Mouse (Mus musculus): ENCODE measurements around the gene Hist1h1t.
"Not testable (repeated sequence)": the region's sequence is repeated elsewhere in the genome, so short reads cannot be mapped to it uniquely, and the experiment has no call there.

Hist1h1t gene

GRCm38 (mm10) chr13:23700786-23701520 is 5.3 kb downstream of the Hist1h1t start:
- DNase-seq: peak; percentile 76

DNA sequence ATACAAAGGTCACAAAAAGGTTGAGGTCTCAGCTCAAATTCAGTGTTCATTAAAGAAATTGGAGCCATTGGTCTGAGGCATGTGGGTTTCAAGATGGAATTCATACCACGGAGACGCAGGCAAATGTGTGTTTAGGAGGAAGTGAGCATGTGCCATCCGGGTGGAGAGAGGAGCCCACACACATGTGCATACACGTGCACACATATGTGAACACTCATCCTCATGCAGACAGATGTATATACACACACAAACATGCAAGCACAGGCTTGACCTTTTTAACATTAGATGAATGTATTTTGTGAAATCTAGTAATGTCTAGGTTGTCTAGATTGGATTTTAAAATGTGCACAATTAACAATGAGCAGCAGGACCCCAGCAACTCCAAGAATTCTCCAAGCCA is 6.6 kb downstream of the Hist1h1t start:
- DNase-seq: no peak

DNA sequence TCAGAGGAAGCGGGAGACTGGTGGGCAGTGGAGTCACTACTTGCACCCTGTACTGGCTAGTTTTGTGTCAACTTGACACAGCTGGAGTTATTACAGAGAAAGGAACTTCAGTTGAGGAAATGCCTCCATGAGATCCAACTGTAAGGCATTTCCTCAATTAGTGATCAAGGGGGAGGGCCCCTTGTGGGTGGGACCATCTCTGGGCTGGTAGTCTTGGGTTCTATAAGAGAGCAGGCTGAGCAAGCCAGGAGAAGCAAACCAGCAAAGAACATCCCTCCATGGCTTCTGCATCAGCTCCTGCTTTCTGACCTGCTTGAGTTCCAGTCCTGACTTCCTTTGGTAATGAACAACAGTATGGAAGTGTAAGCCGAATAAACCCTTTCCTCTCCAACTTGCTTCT is 7.2 kb downstream of the Hist1h1t start:
- not testable (repeated sequence) for DNase-seq

- DNase-seq: no peak
Measured at GRCm38 (mm10) chr13:23705751-23706356, 10.2 kb downstream of the Hist1h1t start.

DNA sequence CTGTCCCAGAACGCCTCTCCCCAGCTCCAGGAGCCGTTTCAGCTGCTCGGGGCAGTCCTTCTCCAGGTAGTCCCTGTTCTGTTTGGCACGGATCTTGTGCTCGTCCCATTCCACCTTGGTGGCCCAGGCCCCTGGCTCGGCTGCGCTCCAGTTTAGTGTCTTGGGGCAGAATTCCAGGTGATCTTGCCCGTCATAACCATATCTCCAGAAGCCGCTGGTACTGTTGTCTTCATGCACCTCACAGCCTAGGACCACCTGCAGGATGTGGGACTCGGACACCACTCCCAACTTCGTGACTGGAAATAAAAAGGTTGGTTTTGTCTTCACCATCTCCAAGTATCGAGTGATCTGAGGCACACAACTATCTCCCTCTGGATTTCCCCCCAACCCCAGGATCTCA is 11.2 kb downstream of the Hist1h1t start:
- no peak for DNase-seq

DNA sequence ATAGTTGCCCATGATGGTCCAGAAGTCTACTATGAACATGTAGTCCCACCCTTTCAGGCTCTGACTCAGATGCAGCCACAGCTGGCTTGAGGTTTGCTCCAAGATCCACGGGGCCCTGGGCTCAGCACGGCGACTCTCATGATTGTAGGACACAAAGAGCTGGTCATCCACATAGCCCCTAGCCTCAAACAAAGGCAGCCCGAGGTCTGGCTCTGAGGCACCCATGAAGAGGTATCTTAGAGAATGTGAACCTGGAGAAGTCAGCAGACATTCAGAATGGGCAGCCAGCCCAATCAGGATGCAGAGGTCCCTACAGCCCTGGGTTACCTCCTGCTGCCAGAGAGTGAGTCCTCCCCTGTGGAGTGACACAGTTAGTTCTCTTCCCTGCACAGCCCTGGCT is 12.4 kb downstream of the Hist1h1t start:
- no peak for DNase-seq

DNA sequence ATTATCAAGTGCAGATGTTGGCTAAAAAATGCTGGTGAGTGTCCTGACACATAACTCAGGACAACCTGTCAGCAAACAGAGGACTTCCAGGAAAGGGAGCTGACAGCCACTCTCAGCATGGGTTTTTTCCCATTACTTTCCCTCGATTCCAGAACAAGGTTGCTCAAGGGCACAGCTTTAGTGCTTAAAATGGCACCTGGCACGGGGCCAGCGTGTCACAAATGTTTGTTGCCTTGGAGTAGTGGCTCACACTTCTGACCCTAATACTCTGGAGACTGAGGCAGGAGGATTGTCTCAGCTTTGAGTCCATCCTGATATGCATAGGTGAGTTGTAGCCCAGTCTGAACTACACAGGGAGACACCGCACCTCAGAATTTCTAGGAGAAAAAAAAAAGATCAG is 13.0 kb downstream of the Hist1h1t start:
- DNase-seq: no peak

GRCm38 (mm10) chr13:23709714-23710373 is 14.2 kb downstream of the Hist1h1t start:
- no peak for DNase-seq

DNA sequence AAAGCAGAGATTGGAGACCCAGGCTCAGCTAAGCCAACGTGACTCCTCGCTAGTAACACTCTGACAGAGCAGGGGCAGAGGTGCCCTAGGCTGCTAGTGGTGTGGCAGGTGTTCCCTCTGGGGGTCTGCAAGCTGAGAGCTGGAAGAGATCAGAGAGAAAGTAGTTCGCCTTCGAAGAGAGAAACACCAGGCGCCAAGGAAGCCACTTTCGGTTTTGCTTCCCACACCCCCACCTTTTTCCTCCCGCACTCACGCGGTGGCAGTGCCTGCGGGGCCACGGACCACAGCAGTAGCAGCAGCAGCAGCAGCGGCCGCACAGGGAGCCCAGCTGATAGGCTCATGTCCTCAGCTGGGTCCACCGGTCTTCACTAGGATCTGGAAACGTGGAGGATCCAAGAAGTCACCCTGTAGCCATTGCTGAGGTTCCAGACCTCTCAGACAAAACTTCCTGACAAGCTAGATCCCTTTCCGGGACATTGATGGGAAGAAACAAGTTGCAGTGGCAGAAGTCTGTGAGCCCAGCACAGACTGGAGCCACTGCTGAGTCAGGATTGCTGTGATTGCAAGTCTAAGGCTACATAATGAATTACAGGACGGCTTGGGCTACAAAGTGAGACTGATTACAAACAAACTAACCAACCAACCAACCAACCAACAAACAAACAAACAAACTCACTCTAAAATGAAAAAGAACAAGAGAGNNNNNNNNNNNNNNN is 14.9 kb downstream of the Hist1h1t start, which contains the start of gene Hfe:
Hfe (minus strand) TSS at position 481 of the 716 bp plus-strand sequence.
- peak; percentile 58 for DNase-seq

DNA sequence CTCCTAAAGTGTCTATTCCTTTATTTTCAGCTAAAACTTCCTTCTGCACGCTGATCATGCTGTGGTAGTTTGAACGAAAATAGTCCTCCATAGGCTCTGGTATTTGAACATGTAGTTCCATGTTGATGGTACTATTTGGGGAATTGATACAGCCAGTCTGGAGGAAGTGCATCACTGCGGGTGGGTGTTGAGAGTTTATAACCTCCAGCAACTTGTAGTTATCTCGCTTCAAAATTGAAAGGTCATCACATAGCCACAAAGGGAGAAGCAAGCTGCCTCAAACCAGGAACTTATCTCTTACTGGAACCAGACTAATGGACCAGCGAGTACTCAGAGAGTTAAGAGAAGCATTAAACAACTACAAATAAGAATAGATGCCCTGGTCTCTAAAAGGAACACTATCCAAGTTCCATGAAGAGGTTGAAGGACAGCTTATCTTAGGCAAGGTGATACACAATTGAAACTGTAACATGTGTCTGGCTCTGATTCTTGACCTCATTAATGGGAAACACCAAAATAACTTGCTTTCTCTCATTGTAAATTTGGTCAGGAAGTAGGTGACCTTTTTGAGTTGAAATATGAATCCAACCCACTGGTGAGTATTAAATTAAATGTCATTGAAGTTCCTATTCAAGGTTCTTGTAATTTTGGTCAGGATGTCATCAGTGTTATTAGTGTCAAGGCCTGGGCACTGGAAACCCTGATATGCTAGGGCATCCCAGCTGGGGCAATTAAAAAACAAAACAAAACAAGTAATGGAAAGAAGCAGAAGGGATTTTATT is 20.8 kb downstream of the Hist1h1t start:
- DNase-seq: no peak

- no peak for DNase-seq
Measured at GRCm38 (mm10) chr13:23717176-23717575, 21.6 kb downstream of the Hist1h1t start.

- not testable (repeated sequence) for DNase-seq
Measured at GRCm38 (mm10) chr13:23717593-23718245, 22.1 kb downstream of the Hist1h1t start.

DNA sequence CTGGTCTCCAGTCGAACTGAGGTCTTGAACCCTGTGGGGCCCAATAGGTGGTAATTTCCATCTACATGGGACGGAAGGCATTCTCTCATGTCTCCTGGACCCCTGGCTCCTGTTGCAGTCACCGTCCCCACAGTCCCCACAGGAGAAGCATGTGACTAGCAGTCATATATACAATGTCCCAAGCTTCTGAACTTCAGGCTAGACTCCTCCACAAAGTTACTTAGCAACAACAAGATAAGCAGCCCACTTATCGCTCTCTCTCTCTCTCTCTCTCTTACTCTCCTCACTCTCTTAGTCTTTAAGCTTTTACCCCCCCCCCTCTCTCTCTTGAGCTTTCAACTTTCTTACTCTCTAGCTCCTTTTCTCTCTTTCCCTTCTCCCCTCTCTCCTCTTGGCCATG is 28.6 kb downstream of the Hist1h1t start:
- DNase-seq: no peak

DNA sequence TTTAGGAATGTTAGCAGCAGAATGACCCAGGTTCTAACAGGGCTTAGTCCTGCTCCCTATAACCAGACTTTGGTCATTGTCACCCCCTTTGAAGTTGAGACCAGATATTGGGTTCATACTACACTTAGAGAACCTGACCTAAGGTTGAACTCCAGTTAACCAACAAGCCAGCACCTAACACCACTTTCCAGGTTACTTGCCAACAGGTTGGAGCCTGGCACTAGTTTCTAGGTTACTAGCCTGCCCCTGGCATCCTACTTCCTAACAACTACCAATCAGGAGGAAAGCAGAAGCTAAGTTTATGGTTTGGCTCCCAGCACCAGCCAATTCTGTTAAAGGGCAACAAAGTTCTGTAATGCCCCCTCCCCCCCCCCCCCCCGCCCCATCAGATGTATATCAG is 29.6 kb downstream of the Hist1h1t start:
- DNase-seq: no peak

DNA sequence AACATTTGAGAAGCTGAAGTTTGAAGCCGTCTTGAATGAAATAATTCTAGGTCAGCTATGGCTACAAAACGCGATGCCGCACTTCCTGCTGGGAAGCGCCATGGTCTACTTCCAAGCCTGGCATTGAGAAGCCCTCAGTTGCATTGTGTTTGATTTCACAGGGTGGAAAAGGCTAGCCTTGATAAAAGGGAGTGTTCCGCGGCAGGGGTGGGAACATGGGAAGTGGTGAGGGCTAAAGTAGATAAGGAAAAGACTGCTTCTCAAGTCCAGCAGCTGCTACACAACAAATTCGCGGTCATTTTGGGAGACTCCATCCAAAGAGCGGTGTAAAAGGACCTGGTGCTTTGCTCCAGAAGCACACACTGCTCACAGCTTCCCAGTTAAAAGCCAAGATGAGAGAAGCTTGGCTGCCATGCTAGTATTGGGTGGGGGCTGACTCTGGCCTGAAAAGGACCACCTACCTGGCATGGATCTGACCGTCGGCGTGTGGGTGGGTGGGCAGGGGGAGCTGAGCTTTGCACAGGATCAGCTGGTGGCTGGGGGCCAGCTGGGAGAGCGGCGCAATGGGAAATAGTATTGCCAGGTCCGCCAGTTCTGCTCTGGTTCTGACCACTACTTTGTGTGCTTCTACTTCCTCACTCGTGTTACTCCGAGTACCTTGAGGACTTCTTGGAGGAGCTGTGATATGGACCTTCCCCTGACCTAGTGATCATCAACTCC is 33.0 kb downstream of the Hist1h1t start:
- no peak for DNase-seq

GRCm38 (mm10) chr13:23729192-23729525 is 33.5 kb downstream of the Hist1h1t start:
- no peak for DNase-seq

DNA sequence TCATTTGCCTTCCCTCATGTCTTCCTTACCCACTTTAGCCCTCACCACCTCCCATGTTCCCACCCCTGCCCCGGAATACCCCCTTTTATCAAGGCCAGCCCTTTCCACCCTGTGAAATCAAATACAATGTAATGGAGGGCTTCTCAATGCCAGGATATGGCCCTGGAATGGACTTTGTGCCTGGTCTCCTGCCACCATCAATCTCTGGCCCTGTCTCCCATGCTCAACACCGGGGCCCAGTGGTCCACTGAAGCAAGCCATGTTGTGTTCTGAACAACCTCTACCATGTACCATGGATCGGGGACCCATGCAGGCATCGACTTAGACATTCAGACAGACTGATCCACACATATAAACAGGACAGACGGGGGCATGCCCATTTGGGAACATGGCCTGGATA is 34.1 kb downstream of the Hist1h1t start:
- DNase-seq: no peak

DNA sequence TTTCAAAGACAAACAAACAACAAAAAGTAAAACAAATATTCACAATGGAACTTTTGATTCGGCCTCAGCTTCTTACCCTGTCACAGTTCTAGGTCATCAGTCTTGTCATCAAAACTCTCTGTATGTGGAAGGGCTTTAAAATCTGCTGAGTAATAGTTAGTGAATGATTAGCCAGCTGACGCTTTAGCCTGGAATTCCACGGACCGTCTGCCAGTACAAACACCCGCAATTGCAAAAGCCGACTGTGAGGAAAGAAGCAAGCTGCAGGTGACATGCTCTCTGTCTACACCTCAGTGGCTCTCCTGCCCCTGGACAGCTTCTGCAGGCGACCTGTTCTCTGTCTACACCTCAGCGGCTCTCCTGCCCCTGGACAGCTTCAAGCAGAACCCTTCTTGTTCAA is 34.9 kb downstream of the Hist1h1t start:
- no peak for DNase-seq

GRCm38 (mm10) chr13:23732156-23732804 is 36.7 kb downstream of the Hist1h1t start:
- no peak for DNase-seq

DNA sequence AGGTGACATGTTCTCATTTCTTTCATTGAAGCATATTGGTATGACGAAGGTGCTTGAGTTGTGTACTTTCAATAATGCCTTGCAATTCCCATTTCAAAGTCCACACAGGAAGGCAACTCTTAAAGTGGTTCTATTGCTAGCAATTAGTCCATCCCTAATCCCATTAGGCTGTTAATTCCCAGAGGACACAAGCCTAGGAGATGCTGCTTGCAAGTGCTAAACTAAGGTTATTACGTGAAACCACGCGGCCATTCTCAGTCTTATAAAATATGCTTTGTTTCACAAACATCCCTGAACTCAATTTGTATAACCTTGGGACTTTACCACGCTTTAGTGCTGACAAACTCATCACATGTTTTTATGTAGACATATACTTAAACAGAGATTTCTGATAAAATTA is 41.5 kb downstream of the Hist1h1t start:
- DNase-seq: no peak

DNA sequence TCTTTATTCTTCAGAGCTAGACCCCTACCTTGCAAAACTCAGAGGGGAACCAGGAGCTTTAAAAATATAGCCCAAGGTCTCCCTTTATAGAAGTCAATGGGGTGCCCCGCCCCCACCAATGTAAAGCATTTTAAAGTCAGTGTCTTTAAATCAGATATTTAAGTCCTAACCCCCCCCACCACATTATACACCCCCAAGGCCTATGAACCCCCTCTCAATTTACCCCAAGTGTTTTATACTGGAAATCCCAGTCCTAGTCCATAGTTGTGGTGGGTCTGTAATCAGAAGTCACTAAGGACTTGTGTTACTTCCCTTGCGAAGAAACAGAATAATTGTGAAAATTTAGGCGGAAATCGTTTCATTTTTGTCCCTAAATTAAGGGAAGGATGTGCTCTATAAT is 42.4 kb downstream of the Hist1h1t start:
- DNase-seq: no peak

Data from lung, postnatal 14 days (tissue).